Mouse (Mus musculus) urinary bladder, postnatal 4 days (tissue): ENCODE results near the gene Armt1.

Experiments
- DNase-seq, 2 experiments: peaks; one replicate each; pipeline ENCODE4 v3.0.0; 2021 to 2022; ENCODE audit warnings: low spot score in 2 of 2

Gene Armt1

GRCm38 (mm10) chr10:4432123-4432931 is at the start of gene Armt1, which contains the start of gene Rmnd1:
Gene Armt1 (plus strand): TSS chr10:4432467.
Gene Rmnd1 (minus strand): TSS chr10:4432388.
- peak; percentile 94 to 96 for DNase-seq

GRCm38 (mm10) chr10:4384244-4384643 is 48.0 kb upstream of the Armt1 start:
- no peak for DNase-seq

GRCm38 (mm10) chr10:4386609-4387591 is 45.4 kb upstream of the Armt1 start:
- DNase-seq, result peak; percentile 93 to 96

GRCm38 (mm10) chr10:4387701-4388383 is 44.4 kb upstream of the Armt1 start, which contains the start of gene Zbtb2:
Gene Zbtb2 (minus strand): TSS chr10:4388108.
- DNase-seq, result peak in 1 of 2 experiments; percentile 57

GRCm38 (mm10) chr10:4388384-4388745 is 43.9 kb upstream of the Armt1 start:
- no peak for DNase-seq

GRCm38 (mm10) chr10:4389036-4389435 is 43.2 kb upstream of the Armt1 start:
- DNase-seq, result no peak

GRCm38 (mm10) chr10:4389461-4390112 is 42.7 kb upstream of the Armt1 start:
- DNase-seq, result no peak

- no peak for DNase-seq
These were observed 41.7 kb upstream of the Armt1 start for GRCm38 (mm10) chr10:4390550-4390949.

- no peak for DNase-seq
These were observed 41.2 kb upstream of the Armt1 start for GRCm38 (mm10) chr10:4391076-4391475.

- no peak for DNase-seq
These were observed 40.4 kb upstream of the Armt1 start for GRCm38 (mm10) chr10:4391851-4392250.

GRCm38 (mm10) chr10:4395321-4395720 is 36.9 kb upstream of the Armt1 start:
- DNase-seq, result no peak

GRCm38 (mm10) chr10:4398058-4398457 is 34.2 kb upstream of the Armt1 start:
- no peak for DNase-seq

GRCm38 (mm10) chr10:4404895-4405491 is 27.3 kb upstream of the Armt1 start:
- no peak for DNase-seq

GRCm38 (mm10) chr10:4405511-4405910 is 26.8 kb upstream of the Armt1 start:
- no peak for DNase-seq

GRCm38 (mm10) chr10:4407191-4407590 is 25.1 kb upstream of the Armt1 start:
- no peak for DNase-seq

GRCm38 (mm10) chr10:4425245-4425644 is 7.0 kb upstream of the Armt1 start:
- no peak for DNase-seq

GRCm38 (mm10) chr10:4430399-4430798 is 1.9 kb upstream of the Armt1 start:
- no peak for DNase-seq

GRCm38 (mm10) chr10:4430826-4431225 is 1.4 kb upstream of the Armt1 start:
- no peak for DNase-seq

- DNase-seq, result no peak
These were observed 533 bp upstream of the Armt1 start for GRCm38 (mm10) chr10:4431746-4432122.

GRCm38 (mm10) chr10:4432996-4433755 is 909 bp downstream of the Armt1 start:
- no peak for DNase-seq
